Mouse (Mus musculus) kidney, postnatal 36 days (tissue): ENCODE data around the gene Ap2b1.
A peak's percentile ranks its signal among the peaks of the same experiment; 100 is the strongest.
"Not testable (repeated sequence)": the region's sequence is repeated elsewhere in the genome, so short reads cannot be mapped to it uniquely, and the experiment has no call there.

ENCODE experiments used
- DNase-seq, 2 experiments: peaks; one replicate each; pipeline ENCODE4 v3.0.0; 2021 to 2022; ENCODE audit warnings: mixed read lengths in 2 of 2

The Ap2b1 gene

DNA sequence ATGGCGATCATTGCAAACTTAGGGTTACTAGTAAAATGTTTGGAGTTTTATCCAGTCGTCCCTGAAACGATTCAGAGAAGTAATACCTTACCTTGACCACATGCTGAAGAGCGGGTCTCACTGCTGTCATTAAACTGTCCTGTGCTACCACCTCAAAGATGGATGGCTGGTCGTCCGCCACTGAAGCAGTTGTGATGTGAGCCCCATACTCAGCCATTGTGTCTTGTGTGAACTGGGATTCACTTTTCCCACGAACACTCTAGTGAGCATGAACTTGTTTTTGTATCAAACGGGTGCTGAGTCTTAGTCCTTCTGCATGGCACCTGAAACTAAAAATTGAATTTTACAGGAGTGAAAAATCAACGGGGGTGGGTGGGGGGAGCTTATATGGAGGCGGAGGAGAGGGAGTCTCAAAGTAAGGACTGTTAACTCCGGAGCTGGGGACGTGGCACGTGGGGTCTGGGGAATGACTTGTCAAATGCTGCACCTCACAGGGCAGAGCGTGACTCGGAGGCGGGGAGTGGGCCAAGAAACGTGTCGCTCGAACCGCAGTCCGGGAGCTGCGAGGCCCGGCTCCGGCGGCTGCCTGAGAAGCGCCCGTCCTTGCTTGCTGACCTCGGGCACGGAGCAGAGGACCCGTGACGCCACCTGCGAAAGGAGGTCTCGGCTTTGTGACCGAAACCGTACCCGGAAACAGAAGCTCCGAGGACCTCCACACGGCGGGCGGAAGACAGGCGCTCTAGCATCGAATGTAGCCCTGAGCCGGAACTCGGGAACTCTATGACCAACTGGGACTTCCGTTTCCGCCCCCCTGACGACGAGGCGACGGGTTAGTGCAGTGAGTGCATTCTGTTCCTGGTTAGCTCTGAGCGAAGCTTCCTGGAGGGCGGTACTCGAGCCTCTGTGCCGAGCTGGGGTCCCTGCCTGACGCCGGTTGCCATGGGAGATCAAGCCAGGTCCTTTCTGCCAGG lies at the start of gene Ap2b1:
Gene Ap2b1, plus strand, starts transcription at position 800 of the 971 bp plus-strand sequence.
- peak; percentile 95 to 97 for DNase-seq

DNA sequence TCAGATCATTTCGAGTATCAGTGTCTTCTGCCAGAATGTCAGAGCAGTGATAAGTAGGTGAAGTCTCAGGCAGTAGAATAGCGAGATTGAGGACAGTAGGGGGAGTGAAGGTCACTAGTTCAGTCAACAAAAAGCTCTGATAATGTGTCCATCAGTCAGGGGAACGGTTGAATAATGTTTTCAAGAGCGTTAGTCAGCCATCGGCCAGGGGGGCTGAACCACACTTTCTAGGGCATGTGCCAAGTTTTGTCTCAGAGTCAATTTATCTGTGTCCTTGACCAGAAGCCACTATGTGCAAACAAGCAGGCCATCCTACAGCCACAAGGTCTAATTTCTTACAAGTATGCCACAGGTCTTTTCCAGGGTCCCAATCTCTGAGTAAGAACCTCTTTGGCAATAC lies 41.6 kb upstream of the Ap2b1 start:
- not testable (repeated sequence) for DNase-seq

DNA sequence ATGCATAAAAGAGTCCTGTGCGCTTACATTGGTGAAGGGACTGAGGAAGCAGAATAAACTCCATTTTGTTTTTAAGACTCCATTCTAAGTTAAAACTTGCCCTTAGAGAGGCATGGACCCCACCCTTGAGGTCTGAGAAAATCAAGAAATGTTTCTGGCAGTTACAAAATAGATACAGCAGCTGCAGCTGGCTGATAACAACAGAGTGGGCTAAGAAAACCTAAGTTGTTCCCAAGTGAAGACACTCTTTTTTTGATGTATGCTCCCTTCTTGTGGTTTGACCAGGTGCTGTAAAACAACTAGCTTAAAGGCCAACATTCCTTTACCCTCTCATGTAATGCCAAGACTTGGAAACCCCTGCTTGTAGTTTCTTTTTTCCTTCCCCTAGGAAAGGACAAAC lies 36.2 kb upstream of the Ap2b1 start:
- DNase-seq, result no peak

- no peak for DNase-seq
Observed at GRCm38 (mm10) chr11:83263146-83263545, 35.7 kb upstream of the Ap2b1 start.

DNA sequence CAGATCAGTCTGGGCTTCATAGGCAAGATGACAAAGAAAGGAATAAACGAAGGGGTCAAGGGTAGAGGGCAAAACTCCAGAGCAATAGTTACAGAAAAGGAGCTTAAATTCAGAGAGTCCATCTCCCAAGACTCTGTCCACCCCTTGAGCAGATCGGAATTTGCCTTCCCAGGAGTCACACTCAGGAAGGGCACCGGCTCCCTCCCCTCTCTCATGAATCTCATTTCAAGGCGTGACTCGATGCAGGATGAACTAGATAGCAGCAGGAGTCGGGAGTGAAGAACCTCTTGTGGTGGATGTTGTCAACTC lies 28.0 kb upstream of the Ap2b1 start:
- DNase-seq, result no peak

GRCm38 (mm10) chr11:83271151-83271950 lies 27.5 kb upstream of the Ap2b1 start:
- DNase-seq, result peak; percentile 85 to 89

DNA sequence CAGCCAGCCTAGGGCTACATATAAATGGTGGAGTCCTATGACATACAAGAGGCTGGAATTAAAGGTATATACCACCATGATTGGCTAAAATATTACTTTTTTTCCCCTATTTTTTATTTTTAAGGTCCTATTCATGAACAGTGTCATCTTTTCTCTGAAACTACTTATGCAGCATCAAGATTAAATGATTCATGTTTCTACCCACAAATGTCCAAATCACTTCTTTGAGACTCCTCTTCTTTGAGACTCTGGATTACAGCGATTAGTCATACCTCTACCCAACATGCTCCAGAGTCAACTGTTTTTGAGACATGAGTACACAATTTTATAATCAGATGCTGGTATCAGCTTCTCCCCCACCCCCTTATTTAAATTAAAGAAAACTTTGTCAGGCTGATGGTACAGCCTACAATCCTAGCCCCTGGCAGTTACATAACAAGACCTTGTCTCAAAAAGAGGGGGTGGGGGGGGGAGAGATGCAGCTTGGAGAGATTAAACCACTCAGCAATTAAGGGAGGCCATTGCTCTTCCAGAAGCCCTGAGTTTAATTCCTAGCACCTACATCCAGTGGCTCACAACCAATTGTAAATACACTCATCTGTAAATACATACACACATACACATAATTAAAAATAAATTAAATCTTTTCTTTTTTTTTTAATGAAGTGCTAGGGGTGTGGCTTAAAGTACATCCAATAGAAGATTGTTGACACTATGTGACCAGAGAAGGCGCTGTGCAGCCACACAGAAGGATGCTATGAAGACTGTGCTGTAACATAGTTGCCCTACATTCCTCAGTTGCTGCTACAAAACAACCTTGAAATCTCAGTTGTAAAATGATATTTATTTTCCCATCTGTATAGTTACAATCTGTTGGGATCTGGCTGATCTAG lies 26.6 kb upstream of the Ap2b1 start:
- peak; percentile 26 to 58 for DNase-seq

DNA sequence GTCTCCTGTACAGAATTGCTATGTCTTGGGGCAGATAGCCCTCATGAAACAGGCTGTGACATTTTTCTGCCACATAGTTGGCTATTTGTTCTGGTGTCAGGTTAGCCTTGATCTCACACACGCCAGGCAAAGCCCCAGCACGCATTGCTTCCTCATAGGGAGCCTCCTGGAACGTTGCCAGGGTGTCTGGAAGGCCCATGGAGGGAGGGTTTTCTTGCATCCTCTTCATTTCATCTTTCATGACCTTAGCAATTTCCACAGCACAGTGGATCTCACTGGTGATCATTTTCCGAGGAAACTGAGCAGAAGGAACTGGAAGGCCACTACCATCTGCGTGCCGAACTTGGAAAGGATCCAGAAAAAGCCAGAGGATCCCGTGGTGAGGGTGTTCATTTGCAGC lies 22.6 kb upstream of the Ap2b1 start:
- DNase-seq, result no peak

DNA sequence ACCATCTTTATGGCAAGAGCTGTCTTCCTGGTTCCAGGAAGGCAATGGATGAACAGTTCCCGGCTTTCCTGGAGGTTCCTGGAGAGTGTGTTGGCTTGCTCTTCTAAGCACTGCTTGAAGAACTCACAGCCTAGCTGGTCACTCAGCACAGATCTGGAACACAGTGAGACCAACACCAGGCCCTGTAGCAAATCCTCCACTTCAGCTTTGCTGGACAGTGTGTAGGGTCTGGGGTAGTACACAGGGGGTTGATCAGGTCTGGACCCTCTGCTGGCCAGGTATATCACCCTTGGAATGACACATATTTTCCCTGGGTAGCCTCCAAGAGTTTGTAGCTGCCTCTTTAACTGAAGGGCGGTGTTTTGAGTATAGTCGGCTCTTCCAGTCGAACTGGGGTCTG lies 19.8 kb upstream of the Ap2b1 start:
- no peak for DNase-seq

GRCm38 (mm10) chr11:83279691-83280090 lies 19.1 kb upstream of the Ap2b1 start:
- no peak for DNase-seq

DNA sequence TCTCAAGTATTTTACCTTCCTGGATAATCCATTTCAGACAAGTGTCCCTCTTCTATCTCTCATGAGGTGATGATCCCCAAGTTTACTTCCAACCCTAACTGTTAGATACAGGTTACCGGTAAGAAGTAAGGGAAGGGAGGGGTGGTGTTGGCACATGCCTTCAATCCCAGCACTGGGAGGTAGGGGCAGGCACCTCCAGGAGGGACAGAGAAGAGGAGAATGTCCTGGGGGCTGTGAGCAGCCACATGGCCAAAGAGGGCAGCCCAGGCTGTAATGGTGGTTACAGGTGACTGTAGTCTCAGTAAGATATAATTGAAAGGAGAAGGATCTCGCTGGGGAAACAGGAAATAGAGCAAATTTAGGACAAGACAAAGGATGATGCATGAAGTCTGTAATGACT lies 16.7 kb upstream of the Ap2b1 start:
- DNase-seq, result no peak

- DNase-seq, result no peak
Observed at GRCm38 (mm10) chr11:83285627-83286026, 13.2 kb upstream of the Ap2b1 start.

DNA sequence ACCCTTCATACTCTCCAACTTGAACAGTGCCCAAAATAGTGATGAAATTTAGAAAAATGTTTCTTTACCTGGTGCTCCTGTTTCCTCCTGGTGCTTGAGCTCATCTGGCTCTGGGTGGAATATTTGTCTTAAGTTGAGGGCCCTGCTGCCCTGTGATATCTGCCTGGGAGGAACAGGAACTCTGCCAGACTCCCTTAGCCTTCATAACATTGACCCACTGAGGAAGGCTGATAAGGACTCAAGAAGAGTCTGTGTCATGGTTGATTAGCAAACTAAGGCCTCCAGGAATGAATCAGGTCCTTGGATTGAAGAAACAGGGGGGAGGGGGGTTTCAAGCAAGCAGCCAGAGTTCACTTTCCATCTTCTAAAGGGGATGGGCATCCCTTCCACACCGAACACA lies 12.3 kb upstream of the Ap2b1 start, which contains the start of gene Slfn14:
Gene Slfn14, minus strand, starts transcription at position 161 of the 400 bp plus-strand sequence.
- no peak for DNase-seq

DNA sequence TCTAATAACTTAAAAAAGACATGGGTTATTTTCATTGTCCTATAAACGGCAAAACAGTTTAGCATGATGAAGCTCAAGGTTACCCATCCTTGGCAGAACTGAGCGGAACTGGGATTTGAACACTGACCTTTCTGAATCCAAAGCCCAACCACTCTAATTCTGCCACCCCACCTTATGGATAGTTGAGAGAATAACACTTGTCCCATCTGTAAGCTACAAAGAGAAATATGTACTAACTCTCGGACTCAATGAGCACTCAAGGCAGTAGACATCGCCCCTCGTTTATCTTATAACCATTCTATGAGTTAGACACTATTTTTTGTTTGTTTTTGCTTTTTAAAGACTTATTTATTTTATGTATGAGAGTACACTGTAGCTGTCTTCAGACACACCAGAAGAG lies 9.8 kb upstream of the Ap2b1 start:
- DNase-seq, result no peak

DNA sequence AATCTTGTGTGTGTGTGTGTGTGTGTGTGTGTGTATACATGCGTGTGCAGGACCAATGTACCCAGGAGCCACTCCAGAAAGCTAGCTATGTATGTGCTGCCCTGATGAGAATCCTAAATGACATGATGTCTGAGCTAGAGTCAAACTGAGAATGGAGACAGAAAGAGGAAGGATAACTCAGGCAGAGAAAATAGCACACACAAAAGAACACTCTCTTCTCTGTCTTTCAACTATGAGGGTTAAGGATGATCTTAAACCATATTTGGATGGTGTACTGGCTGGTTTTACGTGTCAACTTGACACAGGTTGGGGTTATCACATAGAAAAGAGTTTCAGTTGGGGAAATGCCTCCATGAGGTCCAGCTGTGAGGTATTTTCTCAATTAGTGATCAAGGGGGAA lies 9.2 kb upstream of the Ap2b1 start:
- no peak for DNase-seq

DNA sequence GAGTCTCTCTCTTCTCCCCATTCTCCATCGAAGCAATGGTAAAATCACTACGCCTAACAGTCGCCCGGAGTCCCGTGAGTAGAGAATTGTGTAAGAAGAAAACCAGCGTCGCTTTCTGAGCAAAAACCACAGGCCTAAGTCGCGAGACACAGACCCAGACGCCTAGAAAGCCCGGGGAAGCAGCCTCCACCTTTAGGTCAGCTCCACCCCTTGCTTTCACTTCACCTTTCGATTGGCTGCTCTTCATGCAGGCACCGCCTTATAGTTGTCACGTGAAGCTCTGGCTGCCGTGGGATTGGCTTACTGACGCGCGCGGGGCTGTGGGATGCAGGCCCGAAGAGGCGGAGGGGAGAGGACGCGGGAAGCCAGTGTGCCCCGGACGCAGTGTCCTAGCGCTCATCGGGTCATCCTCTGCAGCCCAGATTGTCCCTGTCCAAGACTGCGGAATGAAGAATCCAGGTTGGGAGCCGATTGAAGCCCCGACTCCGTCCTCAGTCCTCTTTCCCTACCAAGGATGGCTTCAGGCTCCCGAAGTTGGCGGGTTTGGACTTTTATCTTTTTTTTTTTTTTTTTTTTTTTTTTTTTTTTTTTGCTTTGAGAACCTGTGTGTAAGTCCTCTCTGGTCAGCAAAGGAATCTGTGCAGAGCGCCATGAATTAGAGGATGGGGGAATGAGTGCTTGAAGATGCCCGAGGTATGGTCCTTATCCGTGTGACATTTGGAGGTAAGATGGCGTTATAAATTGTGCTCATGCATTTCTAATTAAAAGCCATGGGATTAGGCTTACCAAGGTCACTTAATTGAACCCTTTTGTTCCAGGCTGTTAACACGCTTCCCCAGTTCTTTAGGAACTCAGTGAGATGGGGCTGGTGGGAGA lies 7.2 kb upstream of the Ap2b1 start:
- peak; percentile 95 to 97 for DNase-seq

DNA sequence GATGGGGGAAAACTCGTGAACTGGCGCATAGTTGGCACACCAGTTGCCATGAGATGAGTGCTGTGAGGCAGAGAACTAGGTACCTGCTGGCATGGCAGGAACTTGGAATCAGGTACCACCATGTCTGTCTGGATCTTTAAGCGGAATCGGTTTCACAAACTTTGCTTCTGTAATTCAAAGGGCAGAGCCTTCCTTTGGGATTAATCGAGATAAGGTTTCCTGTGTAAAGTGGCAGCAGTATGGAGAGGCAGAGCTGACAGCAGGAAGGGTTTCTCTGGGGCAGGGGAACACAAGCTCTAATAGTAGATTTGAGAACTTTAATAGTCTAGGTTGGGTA lies 6.6 kb upstream of the Ap2b1 start:
- peak in 1 of 2 experiments; percentile 12 for DNase-seq

DNA sequence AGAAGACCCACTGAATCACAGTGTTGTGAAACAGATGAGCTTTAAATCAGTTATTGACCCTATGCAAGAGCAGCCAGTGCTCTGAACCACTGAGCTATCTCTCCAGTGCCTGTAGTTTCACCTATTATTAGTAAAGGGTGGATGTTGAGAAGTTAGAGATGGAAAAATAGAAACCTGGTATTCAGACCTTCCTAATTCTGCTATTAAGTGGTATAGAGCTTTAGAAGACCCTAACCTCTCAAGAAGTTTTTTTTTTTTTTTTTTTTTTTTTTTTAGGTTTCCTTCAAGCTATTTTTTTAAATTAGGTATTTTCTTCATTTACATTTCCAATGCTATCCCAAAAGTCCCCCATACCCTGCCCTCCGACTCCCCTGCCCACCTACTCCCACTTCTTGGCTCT lies 5.6 kb upstream of the Ap2b1 start:
- DNase-seq, result no peak

DNA sequence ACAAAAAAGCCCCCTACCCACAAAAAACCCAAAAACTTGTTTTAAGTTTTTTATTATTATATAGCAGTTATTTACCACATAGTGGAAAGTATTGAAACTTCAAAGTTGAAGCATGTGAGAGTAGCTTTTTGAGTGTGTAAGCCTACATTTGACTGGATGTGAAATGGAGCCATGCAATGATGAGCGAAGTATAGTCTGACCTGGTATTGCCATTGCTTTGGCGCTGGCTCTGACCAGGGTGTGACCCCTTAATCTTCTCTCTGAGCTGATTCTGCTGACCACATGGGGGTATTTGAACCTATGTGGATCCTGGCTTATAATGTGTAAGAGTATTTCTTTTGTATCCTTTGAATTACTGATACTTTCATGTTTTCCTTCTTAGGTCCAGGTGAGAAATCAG lies 4.7 kb upstream of the Ap2b1 start:
- DNase-seq, result no peak

DNA sequence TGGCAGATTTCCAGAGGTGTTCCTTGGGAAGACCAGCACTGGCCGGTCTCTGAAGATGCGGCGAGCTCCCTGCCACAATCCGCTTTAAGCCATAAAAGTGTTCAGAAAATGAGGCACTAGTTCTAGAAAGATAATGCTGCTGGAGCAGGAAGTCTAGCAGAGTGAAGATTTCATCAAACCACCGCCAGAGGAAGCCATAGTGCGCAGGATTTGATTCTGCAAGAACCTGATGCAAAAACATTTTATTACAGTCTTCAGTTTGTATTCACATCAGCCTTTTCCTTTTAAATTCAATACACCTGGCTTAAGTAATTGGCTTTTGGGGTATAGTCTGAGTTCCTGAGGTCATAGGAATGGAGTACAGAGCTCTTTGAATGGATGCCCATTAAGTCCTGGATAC lies 1.0 kb upstream of the Ap2b1 start:
- no peak for DNase-seq

GRCm38 (mm10) chr11:83299724-83300123 lies 900 bp downstream of the Ap2b1 start:
- no peak for DNase-seq

GRCm38 (mm10) chr11:83301431-83301831 lies 2.6 kb downstream of the Ap2b1 start:
- no peak for DNase-seq
